Comparison of ENCODE assay signal across 9 mouse cellular contexts in the genomic region with DNA sequence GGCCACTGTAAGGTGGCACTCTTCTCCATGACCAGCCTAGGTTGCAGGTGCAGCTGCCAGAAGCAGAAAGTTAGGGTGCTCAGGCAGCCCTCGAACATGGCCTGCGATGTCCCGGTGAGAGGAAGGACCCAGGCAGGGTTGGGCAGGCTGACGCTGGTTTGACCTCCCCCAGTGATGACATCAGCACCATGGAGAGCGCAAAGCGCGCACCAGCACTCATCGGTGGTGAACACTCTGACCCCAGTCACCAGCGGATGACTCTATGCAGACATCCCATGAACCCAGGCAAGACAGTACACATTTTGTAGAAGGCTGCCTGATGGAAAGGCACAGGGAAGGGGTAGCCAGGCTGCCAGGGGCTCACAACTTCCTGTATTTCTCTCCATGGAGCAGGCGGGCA.
A peak's percentile ranks its signal among the peaks of the same experiment; 100 is the strongest.
DNase-seq lines count a peak whose midpoint lies in the region; ATAC-seq and TF ChIP-seq lines count a peak whose summit lies in the region.
"Had no signal": no experiment of that assay in that cellular context is flagged by ENCODE, and none has a peak within 500 bp of the region (broad histone marks: within the 10 kb centered on the region; RNA-seq: fewer than 3 reads in every experiment).

No protein-coding gene starts in this region.

- WGBS in heart, postnatal 0 days, result 4% methylated on average over 10 of the region's 10 CpGs
- WGBS in embryonic facial prominence, embryonic 10.5 days, result 3% methylated on average over 10 of the region's 10 CpGs

- TF ChIP-seq POLR2A in MEL (IDR thresholded peaks at IDR 0.05; ENCODE audit: control insufficient read depth in 1 of 2, insufficient read depth in 1 of 2, low read depth in 1 of 2, low read length in 2 of 2, poor library complexity in 1 of 2), result no peak

- H3K4me3 ChIP-seq in heart, postnatal 0 days (ENCODE audit: low read depth, low read length), result no peak overlapping the region
- no peak overlapping the region for H3K4me3 ChIP-seq in MEL (ENCODE audit: control insufficient read depth in 1 of 2, insufficient read depth in 1 of 2, low read depth in 2 of 2, low read length in 2 of 2)
- H3K4me3 ChIP-seq in embryonic facial prominence, embryonic 10.5 days, result no peak overlapping the region
- H3K4me3 ChIP-seq: heart, adult 2 months had no signal

- no peak overlapping the region for H3K27ac ChIP-seq in heart, postnatal 0 days (ENCODE audit: low read depth)
- H3K27ac ChIP-seq in MEL (ENCODE audit: control insufficient read depth, low read depth, low read length), result no peak overlapping the region
- no peak overlapping the region for H3K27ac ChIP-seq in embryonic facial prominence, embryonic 10.5 days (replicated peaks)
- H3K27ac ChIP-seq: heart, adult 2 months had no signal

- TF ChIP-seq RAD21 in MEL (IDR thresholded peaks at IDR 0.05; ENCODE audit: low read depth, low read length), result no peak

- no peak overlapping the region for H3K9ac ChIP-seq in heart, postnatal 0 days (replicated peaks; ENCODE audit: low read depth, low read length)
- no peak overlapping the region for H3K9ac ChIP-seq in MEL (ENCODE audit: control insufficient read depth, low read depth, low read length, poor library complexity, severe bottlenecking)

- H3K4me2 ChIP-seq in heart, postnatal 0 days (ENCODE audit: low read depth, low read length), result no peak overlapping the region

- ATAC-seq in heart, postnatal 0 days (ENCODE audit: insufficient read depth, low read depth), result peak; percentile 49; the same call in 1 of the 2 replicates
- no peak for ATAC-seq in frontal cortex, adult (ENCODE audit: low TSS enrichment)

- peak; percentile 8 for DNase-seq in heart, postnatal 0 days (ENCODE audit: low spot score)
- DNase-seq in heart, postnatal 25 days (ENCODE audit: low spot score), result no peak
- peak; percentile 11 for DNase-seq in MEL (ENCODE audit: low read depth, low spot score)
- DNase-seq in embryonic facial prominence, embryonic 10.5 days (ENCODE audit: low spot score), result peak; percentile 86
- peak; percentile 29 for DNase-seq in lung, postnatal 10 days
- DNase-seq in frontal cortex, postnatal 14 days (ENCODE audit: low spot score in 2 of 2), result no peak
- no peak for DNase-seq in layer of hippocampus, postnatal 25 days (ENCODE audit: extremely low spot score in 1 of 2, low spot score in 1 of 2)

- H3K9me3 ChIP-seq in heart, postnatal 0 days (replicated peaks; ENCODE audit: control insufficient read depth, low read length), result no peaks in the 10 kb centered on the region
- no peaks in the 10 kb centered on the region for H3K9me3 ChIP-seq in MEL (replicated peaks; ENCODE audit: insufficient read depth, low read length)
- no peaks in the 10 kb centered on the region for H3K9me3 ChIP-seq in embryonic facial prominence, embryonic 10.5 days

- H3K36me3 ChIP-seq in heart, postnatal 0 days (replicated peaks; ENCODE audit: control insufficient read depth, insufficient read depth, low read length), result no peaks in the 10 kb centered on the region
- H3K36me3 ChIP-seq in MEL (ENCODE audit: control insufficient read depth in 1 of 2, insufficient read depth in 2 of 2, low read length in 2 of 2), result no peaks in the 10 kb centered on the region
- no peaks in the 10 kb centered on the region for H3K36me3 ChIP-seq in embryonic facial prominence, embryonic 10.5 days (replicated peaks)

- no peaks in the 10 kb centered on the region for H3K4me1 ChIP-seq in heart, postnatal 0 days (ENCODE audit: control insufficient read depth, insufficient read depth)
- no peaks in the 10 kb centered on the region for H3K4me1 ChIP-seq in MEL (ENCODE audit: control insufficient read depth in 1 of 2, insufficient read depth in 2 of 2, low read length in 2 of 2)
- H3K4me1 ChIP-seq in embryonic facial prominence, embryonic 10.5 days, result peaks cover 14% of the 10 kb centered on the region

- intact Hi-C loops in heart, postnatal 25 days (cut with DNase I), result no loop called here

- H3K79me2 ChIP-seq in MEL (ENCODE audit: control insufficient read depth, insufficient read depth, low read length, poor library complexity), result no peaks in the 10 kb centered on the region

- 0 out of 2 replicates have a peak, but pooled peaks cover 6% of the 10 kb centered on the region for H3K27me3 ChIP-seq in heart, postnatal 0 days (ENCODE audit: control insufficient read depth, insufficient read depth, low read length)
- no peaks in the 10 kb centered on the region for H3K27me3 ChIP-seq in MEL (ENCODE audit: control insufficient read depth in 1 of 2, insufficient read depth in 2 of 2, low read length in 2 of 2)
- H3K27me3 ChIP-seq in embryonic facial prominence, embryonic 10.5 days (replicated peaks; ENCODE audit: low read depth, poor library complexity, severe bottlenecking), result peaks cover 28% of the 10 kb centered on the region

- no peak for TF ChIP-seq EP300 in heart, postnatal 0 days (IDR thresholded peaks at IDR 0.05; ENCODE audit: low read depth)
- TF ChIP-seq EP300 in MEL (IDR thresholded peaks at IDR 0.05; ENCODE audit: low read depth in 1 of 2, low read length in 2 of 2), result no peak

- TF ChIP-seq CTCF in heart, postnatal 0 days (IDR thresholded peaks at IDR 0.05; ENCODE audit: low read depth), result no peak
- no peak for TF ChIP-seq CTCF in MEL (IDR thresholded peaks at IDR 0.05 in 2 of 3, conservative IDR thresholded peaks at IDR 0.05 in 1 of 3; ENCODE audit: control insufficient read depth in 1 of 3, insufficient read depth in 1 of 3, low read depth in 2 of 3, low read length in 3 of 3, poor library complexity in 1 of 3, severe bottlenecking in 1 of 3)

TF ChIP-seq in MEL, 35 proteins besides CTCF, POLR2A, EP300 and RAD21:
- TF ChIP-seq CHD1 (IDR thresholded peaks at IDR 0.05; ENCODE audit: low read depth, low read length) (no peak), ZNF384 (IDR thresholded peaks at IDR 0.05; ENCODE audit: low read depth, low read length) (no peak), UBTF (IDR thresholded peaks at IDR 0.05; ENCODE audit: borderline replicate concordance, insufficient read depth, low read depth, low read length) (no peak), ELF1 (IDR thresholded peaks at IDR 0.05; ENCODE audit: low read depth, low read length) (no peak), MEF2A (IDR thresholded peaks at IDR 0.05; ENCODE audit: extremely low read depth, insufficient replicate concordance, low read depth, low read length, poor library complexity, severe bottlenecking) (no peak), ETS1 (IDR thresholded peaks at IDR 0.05; ENCODE audit: low read depth, low read length) (no peak)

Comparison
In these comparisons a context has a peak if more than half of its experiments do, and no peak if none do; other contexts are left out.
1. DNase-seq: peak in heart, postnatal 0 days (single experiment), MEL (single experiment), embryonic facial prominence, embryonic 10.5 days (single experiment) and lung, postnatal 10 days (single experiment); none in heart, postnatal 25 days (single experiment), frontal cortex, postnatal 14 days (0 of 2) and layer of hippocampus, postnatal 25 days (0 of 2).